ENCODE assay signal across 8 mouse cellular contexts in the genomic region with DNA sequence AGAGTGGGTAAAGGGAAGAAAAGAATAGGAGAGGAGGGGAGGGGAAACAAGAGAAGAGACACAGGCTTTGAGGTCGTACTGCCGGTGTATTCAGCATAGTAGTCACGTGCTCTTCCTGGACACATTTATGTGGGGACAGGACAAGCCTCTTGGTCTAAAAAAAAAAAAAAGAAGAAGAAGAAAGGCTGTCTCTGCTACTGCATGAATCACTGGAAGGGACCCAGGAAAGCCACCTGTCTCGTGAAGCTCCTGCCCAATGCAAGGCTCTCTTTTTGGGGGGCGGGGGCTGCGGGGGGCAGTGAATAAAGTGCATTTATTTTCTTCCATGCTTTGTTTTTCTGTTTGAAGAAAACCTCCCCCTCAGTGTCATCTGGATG.
DNase-seq lines count a peak whose midpoint lies in the region; ATAC-seq and TF ChIP-seq lines count a peak whose summit lies in the region.

No protein-coding gene starts in this region.

- no peaks in the 10 kb centered on the region for H3K9me3 ChIP-seq in heart, embryonic 14.5 days (ENCODE audit: control insufficient read depth, low read length)
- H3K9me3 ChIP-seq in forebrain, embryonic 13.5 days (replicated peaks): no peaks in the 10 kb centered on the region
- no peaks in the 10 kb centered on the region for H3K9me3 ChIP-seq in liver, postnatal 0 days (ENCODE audit: low read length)

- H3K4me3 ChIP-seq in heart, embryonic 14.5 days (ENCODE audit: control insufficient read depth in 1 of 2, insufficient read depth in 1 of 2, low read depth in 1 of 2, low read length in 2 of 2): peak overlapping the region; percentile 18 to 23
- H3K4me3 ChIP-seq in heart, adult 2 months: no peak overlapping the region
- H3K4me3 ChIP-seq in forebrain, embryonic 13.5 days: peak overlapping the region; percentile 27
- no peak overlapping the region for H3K4me3 ChIP-seq in liver, postnatal 0 days (ENCODE audit: low read depth, low read length)

- no peaks in the 10 kb centered on the region for H3K27me3 ChIP-seq in heart, embryonic 14.5 days (ENCODE audit: control insufficient read depth, insufficient read depth, low read length)
- no peaks in the 10 kb centered on the region for H3K27me3 ChIP-seq in heart, adult 2 months (ENCODE audit: control insufficient read depth, insufficient read depth, low read length)
- peaks cover 58% of the 10 kb centered on the region for H3K27me3 ChIP-seq in forebrain, embryonic 13.5 days
- H3K27me3 ChIP-seq in liver, postnatal 0 days (ENCODE audit: insufficient read depth, low read length): peaks cover 17% of the 10 kb centered on the region

- no peak for ATAC-seq in heart, embryonic 14.5 days (ENCODE audit: insufficient number of reproducible peaks, insufficient read depth, low FRiP score, low read depth)
- peak; percentile 28; the same call in 1 of the 2 replicates for ATAC-seq in forebrain, embryonic 13.5 days
- ATAC-seq in liver, postnatal 0 days: no peak
- ATAC-seq in CD4-positive, CD25-positive, alpha-beta regulatory T cell, adult 4 months: no peak

- no peak overlapping the region for H3K27ac ChIP-seq in heart, embryonic 14.5 days (replicated peaks in 1 of 2; ENCODE audit: control insufficient read depth in 1 of 2, insufficient read depth in 1 of 2, low read depth in 2 of 2, low read length in 2 of 2)
- no peak overlapping the region for H3K27ac ChIP-seq in heart, adult 2 months
- no peak overlapping the region; the same call in 1 of the 2 replicates for H3K27ac ChIP-seq in forebrain, embryonic 13.5 days
- H3K27ac ChIP-seq in liver, postnatal 0 days (ENCODE audit: low read depth): no peak overlapping the region

- DNase-seq in heart, adult 2 months: no peak
- peak; percentile 78 for DNase-seq in brain, adult 2 months (ENCODE audit: low read depth, low spot score)
- no peak for DNase-seq in liver, postnatal 0 days
- no peak for DNase-seq in urinary bladder, postnatal 36 days (ENCODE audit: low spot score in 2 of 2)
- no peak for DNase-seq in kidney, postnatal 25 days

- peak overlapping the region; percentile 55; the same call in 1 of the 2 replicates for H3K9ac ChIP-seq in heart, embryonic 14.5 days (ENCODE audit: low read length)
- no peak overlapping the region for H3K9ac ChIP-seq in heart, adult 2 months (ENCODE audit: low read depth, low read length)
- peak overlapping the region; percentile 64 for H3K9ac ChIP-seq in forebrain, embryonic 13.5 days
- H3K9ac ChIP-seq in liver, postnatal 0 days (replicated peaks): no peak overlapping the region

- WGBS in heart, embryonic 14.5 days: 38% methylated on average over 6 of the region's 6 CpGs
- WGBS in heart, adult 2 months: 43% methylated on average over 6 of the region's 6 CpGs
- 27% methylated on average over 6 of the region's 6 CpGs for WGBS in forebrain, embryonic 13.5 days
- WGBS in liver, postnatal 0 days (ENCODE audit: insufficient replicate concordance): 30% methylated on average over 6 of the region's 6 CpGs

- H3K4me2 ChIP-seq in heart, embryonic 14.5 days (ENCODE audit: low read length): peak overlapping the region; percentile 61
- peak overlapping the region; percentile 62 for H3K4me2 ChIP-seq in forebrain, embryonic 13.5 days
- H3K4me2 ChIP-seq in liver, postnatal 0 days (ENCODE audit: low read depth, low read length): 0 out of 2 replicates have a peak overlapping the region, but pooled peaks have one; percentile 18

- no peaks in the 10 kb centered on the region for H3K79me2 ChIP-seq in heart, adult 2 months (replicated peaks; ENCODE audit: control insufficient read depth, insufficient read depth, low read length)

- peaks cover 10 to 15% of the 10 kb centered on the region in 2 experiments for H3K4me1 ChIP-seq in heart, embryonic 14.5 days (ENCODE audit: control insufficient read depth in 2 of 2, insufficient read depth in 2 of 2, low read length in 2 of 2)
- peaks cover 1% of the 10 kb centered on the region; the same call in 1 of the 2 replicates for H3K4me1 ChIP-seq in heart, adult 2 months (ENCODE audit: control insufficient read depth, insufficient read depth, low read length)
- peaks cover 20% of the 10 kb centered on the region for H3K4me1 ChIP-seq in forebrain, embryonic 13.5 days
- no peaks in the 10 kb centered on the region for H3K4me1 ChIP-seq in liver, postnatal 0 days (ENCODE audit: insufficient read depth)

- no peak for TF ChIP-seq EP300 in heart, adult 2 months (IDR thresholded peaks at IDR 0.05; ENCODE audit: insufficient read depth, low read depth, low read length)
- no peak for TF ChIP-seq EP300 in liver, postnatal 0 days (IDR thresholded peaks at IDR 0.05; ENCODE audit: low read depth)

- no peak for TF ChIP-seq POLR2A in heart, adult 2 months (IDR thresholded peaks at IDR 0.05; ENCODE audit: insufficient read depth, low read depth, low read length)

- H3K36me3 ChIP-seq in heart, embryonic 14.5 days (ENCODE audit: control insufficient read depth, insufficient read depth, low read length): no peaks in the 10 kb centered on the region
- no peaks in the 10 kb centered on the region for H3K36me3 ChIP-seq in heart, adult 2 months (ENCODE audit: control insufficient read depth, insufficient read depth, low read length)
- no peaks in the 10 kb centered on the region for H3K36me3 ChIP-seq in forebrain, embryonic 13.5 days (ENCODE audit: poor library complexity, severe bottlenecking)
- no peaks in the 10 kb centered on the region for H3K36me3 ChIP-seq in liver, postnatal 0 days (replicated peaks; ENCODE audit: insufficient read depth, low read length)

- TF ChIP-seq CTCF in heart, adult 2 months (IDR thresholded peaks at IDR 0.05): no peak
- TF ChIP-seq CTCF in liver, postnatal 0 days (IDR thresholded peaks at IDR 0.05; ENCODE audit: low read depth): no peak

- intact Hi-C loops in heart, adult 2 months (cut with DNase I): loop anchor here (10.0 kb wide), 1 partner anchor 306 kb away; no protein-coding TSS in a partner anchor

Comparison
In these comparisons a context has a peak if more than half of its experiments do, and no peak if none do; other contexts are left out.
1. H3K4me3 ChIP-seq: peak in heart, embryonic 14.5 days (2 of 2) and forebrain, embryonic 13.5 days (single experiment); none in heart, adult 2 months (single experiment) and liver, postnatal 0 days (single experiment).
2. H3K9ac ChIP-seq: peak in heart, embryonic 14.5 days (single experiment) and forebrain, embryonic 13.5 days (single experiment); none in heart, adult 2 months (single experiment) and liver, postnatal 0 days (single experiment).
3. Peak in every context shown above with its lines, with median percentiles within 50 percentile points of each other: H3K4me2 ChIP-seq.